Mouse (Mus musculus) stomach, embryonic 16.5 days (tissue): ENCODE results near the gene Olfr111. TPM values are rescaled to one million over a fixed set of nuclear protein-coding genes. Genes with fewer than 3 reads are reported as not detected.

Source experiments
- ATAC-seq: fragments of 200-750 bp; cut with Nextera tagmentation; 2 replicates; pipeline ENCODE4 v1.8.0; 2017; ENCODE audit warnings: moderate number of reproducible peaks, moderate TSS enrichment; ENCODE audit not compliant: insufficient read depth, low FRiP score
- H3K27ac ChIP-seq: fragments of 300-500 bp; sonication (generic); 2 replicates; pipeline ENCODE4 v1.5.1; 2014; ENCODE audit warnings: low read length
- H3K27me3 ChIP-seq: fragments of 300-500 bp; sonication (generic); 2 replicates; pipeline ENCODE4 v1.6.1; 2014; ENCODE audit warnings: low read length, control low read depth, mixed read lengths; ENCODE audit not compliant: control insufficient read depth, insufficient read depth
- H3K36me3 ChIP-seq: fragments of 300-500 bp; sonication (generic); 2 replicates; pipeline ENCODE4 v1.6.1; 2014; ENCODE audit warnings: low read length; ENCODE audit not compliant: control insufficient read depth, insufficient read depth
- H3K4me1 ChIP-seq: fragments of 300-500 bp; sonication (generic); 2 replicates; pipeline ENCODE4 v1.6.1; 2014; ENCODE audit warnings: low read length, control low read depth, mixed read lengths; ENCODE audit not compliant: control insufficient read depth, insufficient read depth
- H3K4me2 ChIP-seq: fragments of 300-500 bp; sonication (generic); 2 replicates; pipeline ENCODE4 v1.6.1; 2014; ENCODE audit warnings: low read depth, low read length, mixed read lengths
- H3K4me3 ChIP-seq: fragments of 300-500 bp; sonication (generic); replicated peaks from 2 replicates; pipeline ENCODE4 v1.5.1; 2014; ENCODE audit warnings: mild to moderate bottlenecking, low read length
- H3K9ac ChIP-seq: fragments of 300-500 bp; sonication (generic); 2 replicates; pipeline ENCODE4 v1.6.1; 2014; ENCODE audit warnings: low read length
- H3K9me3 ChIP-seq: fragments of 300-500 bp; sonication (generic); replicated peaks from 2 replicates; pipeline ENCODE4 v1.6.1; 2016; ENCODE audit warnings: low read length, control low read depth; ENCODE audit not compliant: control insufficient read depth
- WGBS: fragments of 180-500 bp; shearing (Covaris S2); extraction: QIAGEN DNeasy Blood & Tissue Kit; methylation state at CpG from one replicate; pipeline ENCODE4 v1.1.7; 2014; 5-methylcytosine and 5-hydroxymethylcytosine counted together
- polyA plus RNA-seq: library from polyadenylated mRNA; unstranded; fragments of >200 nt; fragmentation: Nextera tagmentation; extraction: Ambion mirVana; gene quantifications from 2 replicates; pipeline ENCODE4 v1.2.1, GENCODE M21; 2015

Gene Olfr111
- polyA plus RNA-seq, 1 experiment from 2014 or later, result not detected

- Histone ChIP-seq H3K9me3 (no peaks in the 10 kb centered on the region), H3K4me1 (no peaks in the 10 kb centered on the region), H3K4me2 (no peak overlapping the region), H3K27ac (no peak overlapping the region), H3K36me3 (no peaks in the 10 kb centered on the region), H3K27me3 (no peaks in the 10 kb centered on the region), H3K4me3 (no peak overlapping the region), H3K9ac (no peak overlapping the region)
- no peak for ATAC-seq
- WGBS, result 60% methylated on average over 3 of the region's 3 CpGs
Observed at GRCm38 (mm10) chr17:37543800-37544435, 36.1 kb downstream of the Olfr111 start.

- H3K4me1 ChIP-seq, result no peaks in the 10 kb centered on the region
- H3K9ac ChIP-seq, result no peak overlapping the region
- no peak overlapping the region for H3K27ac ChIP-seq
- no peak overlapping the region for H3K4me2 ChIP-seq
- H3K36me3 ChIP-seq, result no peaks in the 10 kb centered on the region
- no peak for ATAC-seq
- WGBS, result 47% methylated on average over 1 of the region's 1 CpGs
- H3K4me3 ChIP-seq, result no peak overlapping the region
- no peaks in the 10 kb centered on the region for H3K27me3 ChIP-seq
- no peaks in the 10 kb centered on the region for H3K9me3 ChIP-seq
Observed at GRCm38 (mm10) chr17:37558913-37559615, 51.2 kb downstream of the Olfr111 start.

GRCm38 (mm10) chr17:37569351-37569750, 61.5 kb downstream of the Olfr111 start, which contains the start of gene Olfr112:
Olfr112 (minus strand) TSS chr17:37569451.
- no peak for ATAC-seq
- Histone ChIP-seq H3K36me3 (no peaks in the 10 kb centered on the region), H3K4me2 (no peak within 1 kb of the TSS), H3K27ac (no peak within 1 kb of the TSS), H3K4me1 (no peaks in the 10 kb centered on the region), H3K9ac (no peak within 1 kb of the TSS), H3K27me3 (no peaks in the 10 kb centered on the region), H3K9me3 (no peaks in the 10 kb centered on the region), H3K4me3 (no peak within 1 kb of the TSS)

- H3K4me2 ChIP-seq, result no peak within 1 kb of the TSS
- H3K9ac ChIP-seq, result no peak within 1 kb of the TSS
- no peaks in the 10 kb centered on the region for H3K36me3 ChIP-seq
- H3K4me3 ChIP-seq, result no peak within 1 kb of the TSS
- no peaks in the 10 kb centered on the region for H3K9me3 ChIP-seq
- ATAC-seq, result no peak
- H3K27ac ChIP-seq, result no peak within 1 kb of the TSS
- H3K27me3 ChIP-seq, result no peaks in the 10 kb centered on the region
- H3K4me1 ChIP-seq, result no peaks in the 10 kb centered on the region
Observed at GRCm38 (mm10) chr17:37577563-37577962, 69.7 kb downstream of the Olfr111 start, which contains the start of gene Olfr113. Olfr113 (minus strand) TSS chr17:37577663.

Other genes with a start within 250 kb of the Olfr111 start
- not detected in 2 replicates for gene Olfr98, start 244.3 kb upstream of the Olfr111 start, polyA plus RNA-seq
- gene H2-M3, start 237.8 kb upstream of the Olfr111 start, polyA plus RNA-seq, result 3.2 and 4.0 TPM in 2 replicates
- gene Olfr99, start 224.6 kb upstream of the Olfr111 start, polyA plus RNA-seq, result not detected in 2 replicates
- not detected in 2 replicates for gene Olfr101, start 203.7 kb upstream of the Olfr111 start, polyA plus RNA-seq
- not detected in 2 replicates for gene Olfr102, start 191.0 kb upstream of the Olfr111 start, polyA plus RNA-seq
- not detected in 2 replicates for gene Olfr103, start 168.3 kb upstream of the Olfr111 start, polyA plus RNA-seq
- not detected in 2 replicates for gene Olfr104-ps, start 148.4 kb upstream of the Olfr111 start, polyA plus RNA-seq
- gene Olfr105-ps, start 129.0 kb upstream of the Olfr111 start, polyA plus RNA-seq, result not detected in 2 replicates
- gene Olfr106-ps, start 117.6 kb upstream of the Olfr111 start, polyA plus RNA-seq, result not detected in 2 replicates
- not detected in 2 replicates for gene Olfr107, start 108.8 kb upstream of the Olfr111 start, polyA plus RNA-seq
- not detected in 2 replicates for gene Olfr108, start 62.5 kb upstream of the Olfr111 start, polyA plus RNA-seq
- gene Olfr109, start 49.1 kb upstream of the Olfr111 start, polyA plus RNA-seq, result not detected in 2 replicates
- gene H2-M2, start 24.5 kb upstream of the Olfr111 start, polyA plus RNA-seq, result not detected in 2 replicates
- not detected in 2 replicates for gene Olfr110, start 15.6 kb upstream of the Olfr111 start, polyA plus RNA-seq
- not detected in 2 replicates for gene Olfr112, start 61.4 kb downstream of the Olfr111 start, polyA plus RNA-seq
- not detected in 2 replicates for gene Olfr113, start 69.6 kb downstream of the Olfr111 start, polyA plus RNA-seq
- gene Olfr114, start 84.7 kb downstream of the Olfr111 start, polyA plus RNA-seq, result not detected in 2 replicates
- not detected in 2 replicates for gene Olfr115, start 119.1 kb downstream of the Olfr111 start, polyA plus RNA-seq
- not detected in 2 replicates for gene Olfr116, start 119.2 kb downstream of the Olfr111 start, polyA plus RNA-seq
- not detected in 2 replicates for gene Olfr117, start 155.8 kb downstream of the Olfr111 start, polyA plus RNA-seq
- not detected in 2 replicates for gene Olfr118, start 159.0 kb downstream of the Olfr111 start, polyA plus RNA-seq
- gene Olfr119, start 188.5 kb downstream of the Olfr111 start, polyA plus RNA-seq, result not detected in 2 replicates
- not detected in 2 replicates for gene Olfr120, start 213.8 kb downstream of the Olfr111 start, polyA plus RNA-seq
- gene Olfr121, start 240.8 kb downstream of the Olfr111 start, polyA plus RNA-seq, result not detected in 2 replicates